Mouse (Mus musculus): ENCODE measurements at regions not wholly inside any gene's neighbourhood (a gene's known extent, or its start where the extent isn't known, plus 50 kb on each side); places are given as distances from the start of the nearest gene placed in this dataset.
"Not testable (repeated sequence)": the region's sequence is repeated elsewhere in the genome, so short reads cannot be mapped to it uniquely, and the experiment has no call there.

DNA sequence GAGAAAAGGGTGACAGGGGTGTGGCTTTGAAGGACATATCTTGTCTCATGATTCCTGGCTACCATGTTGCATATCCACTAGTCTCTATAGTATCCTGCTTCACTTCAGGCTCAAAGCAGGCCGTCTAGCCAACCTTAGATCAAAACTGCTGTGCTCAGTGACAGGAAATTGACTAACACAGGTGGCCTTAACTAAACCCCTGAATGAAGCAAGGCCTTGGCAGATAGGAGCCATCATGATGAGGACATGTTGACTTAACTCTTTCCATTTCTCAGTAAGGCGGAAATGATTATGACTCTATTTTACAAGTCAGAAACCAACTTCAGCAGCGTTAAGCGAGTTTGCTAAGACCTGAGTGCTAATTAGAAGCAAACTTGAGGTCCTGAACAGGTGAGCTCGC, 143.2 kb upstream of the Hes1 start:
- DNase-seq: no peak

DNA sequence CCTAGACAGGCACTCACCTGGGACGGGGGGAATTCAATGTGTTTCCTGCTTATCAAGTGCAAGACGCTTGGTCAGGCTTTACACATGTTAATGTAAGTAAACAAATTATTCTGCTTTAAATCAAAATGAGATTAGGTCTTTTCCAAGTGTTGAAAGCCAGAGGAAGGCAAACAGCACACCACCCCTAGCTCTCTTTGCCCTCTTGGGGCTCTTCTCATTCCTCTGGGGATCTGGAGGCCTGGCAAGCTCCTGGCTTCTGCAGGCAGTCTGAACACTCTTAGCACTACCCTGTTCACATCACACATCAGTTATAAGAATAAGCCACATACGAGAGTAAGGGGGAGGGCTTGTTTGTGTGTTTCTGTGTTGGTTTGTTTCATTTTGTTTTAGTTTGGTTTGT, 142.8 kb upstream of the Hes1 start:
- peak; percentile 48 for DNase-seq

DNA sequence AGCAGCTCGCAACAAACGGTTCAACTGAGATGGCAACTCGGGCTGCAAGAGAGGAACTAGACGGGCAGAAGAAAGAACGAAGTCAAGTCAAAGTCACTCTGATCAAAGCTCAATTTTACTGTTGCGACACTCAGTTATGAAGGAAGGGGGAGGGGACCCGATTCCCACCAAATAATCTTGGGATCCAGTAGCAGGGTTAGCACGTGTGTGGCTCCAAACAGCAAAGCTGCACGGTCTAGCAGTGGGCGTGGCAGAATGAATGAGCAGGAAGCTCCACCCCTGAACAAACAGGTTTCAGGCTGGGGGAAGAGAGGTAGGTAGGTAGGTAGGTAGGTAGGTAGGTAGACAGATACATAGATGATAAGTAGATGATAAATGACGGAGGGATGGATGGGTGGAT, 136.9 kb upstream of the Hes1 start:
- DNase-seq: not testable (repeated sequence)

DNA sequence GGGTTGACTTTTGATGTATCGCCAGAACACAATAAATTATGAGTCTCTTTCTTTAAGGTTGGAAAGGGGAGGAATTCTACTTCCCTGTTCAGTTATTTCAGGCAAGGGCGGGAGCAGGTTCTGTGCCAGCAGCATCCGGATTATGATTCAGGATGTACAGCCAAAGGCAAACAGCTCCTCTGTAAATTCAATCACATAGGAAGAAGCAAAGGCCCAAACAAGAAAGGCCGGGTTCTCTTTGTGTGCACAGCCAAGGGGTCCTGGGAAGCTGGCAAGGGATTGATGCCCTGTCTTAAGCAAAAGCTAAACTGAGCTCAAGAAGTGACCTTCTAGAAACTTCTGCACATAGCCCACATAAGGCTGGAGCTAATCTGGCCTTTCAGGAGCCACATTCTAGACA, 135.9 kb upstream of the Hes1 start:
- DNase-seq: no peak

DNA sequence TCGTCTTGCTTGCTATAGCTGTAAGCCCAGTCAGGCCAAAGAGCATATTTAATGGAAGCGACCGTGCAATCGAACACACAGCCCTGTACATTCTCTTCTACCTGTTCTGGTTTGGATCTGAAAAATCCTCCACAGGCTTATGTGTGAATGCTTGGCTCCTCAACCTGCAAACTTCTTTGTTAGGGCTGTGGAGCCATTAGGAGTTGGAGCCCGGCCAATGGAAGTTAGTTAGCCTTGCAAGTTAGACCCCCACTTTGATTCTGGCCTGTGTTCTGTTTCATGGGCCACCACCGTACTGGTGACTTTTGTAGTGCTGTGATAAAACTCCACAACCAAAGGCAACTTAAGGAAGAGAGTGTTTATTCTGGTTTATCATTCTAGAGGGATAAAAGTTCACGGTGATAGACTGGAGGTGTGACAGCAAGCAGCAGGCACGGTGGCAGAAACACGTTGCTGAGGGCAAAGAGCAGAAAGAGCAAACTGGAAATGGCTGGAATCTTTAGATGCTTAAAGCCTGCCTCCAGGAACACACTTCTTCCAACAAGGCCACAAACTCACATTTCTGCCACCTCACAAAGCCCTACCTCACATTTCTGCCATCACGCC, 132.3 kb upstream of the Hes1 start:
- no peak for DNase-seq

DNA sequence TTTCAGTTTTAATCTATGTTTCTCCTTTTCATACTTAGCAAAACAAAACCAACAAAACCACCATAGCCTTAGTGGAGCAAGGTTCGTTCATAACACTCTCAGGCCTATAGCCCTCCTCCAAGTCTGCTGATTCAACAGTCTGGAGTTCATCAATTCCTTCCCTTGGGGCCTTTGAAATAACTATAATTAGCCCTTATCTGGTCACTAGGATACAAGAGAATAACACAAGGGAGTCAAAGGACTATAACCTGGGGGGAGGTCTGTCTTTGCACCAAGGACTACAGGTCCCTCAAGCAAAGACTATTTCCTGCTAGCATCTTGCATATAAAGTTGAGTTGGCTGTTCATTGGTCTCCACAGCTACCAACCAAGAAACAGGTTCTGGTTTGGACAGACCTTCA, 129.5 kb upstream of the Hes1 start:
- DNase-seq: no peak

DNA sequence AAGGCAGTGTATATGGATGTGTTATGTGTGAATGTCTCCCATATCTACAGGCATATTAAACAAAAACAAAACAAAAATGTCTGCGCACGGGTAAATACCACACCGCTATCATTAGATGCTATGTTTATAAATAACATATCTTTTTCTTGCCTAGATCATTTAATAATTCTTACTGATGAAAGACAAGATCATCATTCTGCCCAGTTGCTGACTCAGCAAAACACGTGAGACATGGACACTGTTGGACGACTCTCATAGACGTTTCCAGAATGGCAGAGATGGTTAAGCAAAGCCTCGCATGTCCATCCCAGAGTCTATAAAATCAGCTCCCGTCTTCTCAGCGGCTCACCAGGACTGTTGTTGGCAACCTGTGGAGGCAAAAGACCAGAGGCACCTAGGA, 125.5 kb upstream of the Hes1 start:
- DNase-seq: no peak

DNA sequence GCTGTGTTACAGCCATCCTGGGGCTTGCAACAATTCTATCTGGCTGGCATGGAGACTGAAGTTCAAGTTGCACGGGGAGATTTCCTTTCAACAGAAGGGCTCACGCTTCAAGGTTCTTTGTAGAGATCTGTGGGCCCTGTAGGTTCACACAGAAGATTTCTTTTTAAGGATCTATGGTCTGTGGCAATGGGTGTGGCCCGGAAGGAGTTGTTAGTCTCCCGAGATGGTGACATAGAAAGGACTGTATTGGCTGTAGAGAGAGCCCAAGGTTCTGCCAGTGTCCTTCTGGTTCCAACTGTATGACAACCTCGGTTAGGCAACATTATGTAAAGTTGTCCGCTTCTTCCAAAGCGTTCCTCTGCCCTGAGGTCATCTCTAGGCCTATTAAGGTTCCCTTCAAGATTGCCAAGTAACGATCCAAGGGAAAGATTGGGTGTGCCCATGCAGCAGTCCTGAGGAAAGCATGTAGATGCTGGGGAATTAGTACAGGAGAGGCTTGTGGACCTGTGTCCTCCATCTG, 124.8 kb upstream of the Hes1 start:
- DNase-seq: no peak

DNA sequence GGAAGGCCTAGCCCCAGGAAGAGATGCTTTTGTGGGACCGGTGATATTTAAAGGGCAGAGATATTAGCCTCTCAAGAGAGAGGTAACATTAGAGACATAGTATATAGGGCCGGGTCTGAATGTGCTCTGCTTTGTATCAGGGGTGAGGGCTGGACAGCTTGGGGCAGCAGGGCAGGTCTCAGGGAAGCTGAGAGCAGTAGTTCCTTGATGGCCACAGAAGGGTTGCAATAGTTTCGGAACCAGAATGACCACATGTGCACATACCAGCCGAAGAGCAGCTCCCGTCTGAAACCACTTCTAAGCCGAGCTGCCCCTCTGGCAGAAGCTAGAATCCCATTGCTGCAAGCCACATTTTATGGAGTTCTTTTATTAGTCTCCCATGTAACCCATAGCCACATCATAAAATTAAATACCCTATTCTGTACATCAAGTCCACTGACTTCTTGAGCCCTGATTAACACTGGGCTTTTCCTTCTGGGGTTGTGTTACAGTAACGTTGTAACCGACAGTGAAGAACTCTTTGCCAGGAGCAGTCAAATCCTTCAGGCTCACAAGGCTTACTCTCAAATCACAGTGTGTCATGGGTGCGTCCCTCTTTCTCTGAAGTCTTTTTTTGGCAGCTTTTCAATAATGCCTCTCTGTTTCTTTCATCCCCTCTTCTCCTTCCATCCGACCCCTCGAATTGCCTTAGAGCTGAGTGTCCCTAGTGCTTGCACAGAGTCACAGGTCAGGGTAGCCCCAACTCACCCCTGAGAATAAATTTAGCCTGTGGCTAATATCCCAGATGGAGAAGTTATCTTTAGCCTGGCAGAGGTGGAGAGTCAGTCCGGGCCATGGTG, 124.1 kb upstream of the Hes1 start:
- DNase-seq: no peak

DNA sequence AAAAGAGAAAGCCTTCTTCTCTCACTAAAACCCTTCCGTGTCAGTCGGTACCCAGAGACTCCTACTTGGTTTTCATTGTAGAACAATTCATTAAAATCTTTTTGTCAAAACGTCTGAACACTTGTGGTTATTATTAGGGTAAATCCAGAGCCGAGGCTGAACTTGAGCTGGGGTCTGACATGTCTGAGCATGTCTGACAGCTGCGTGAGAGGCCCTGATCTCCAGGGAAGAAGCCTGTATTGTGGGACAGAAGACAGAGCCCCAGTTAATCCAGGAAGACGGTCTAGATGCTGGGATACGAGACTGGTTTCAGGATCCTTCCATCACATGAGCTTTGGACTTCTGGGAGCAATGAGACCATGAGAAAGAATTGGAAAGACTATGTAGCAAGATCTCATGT, 122.1 kb upstream of the Hes1 start:
- no peak for DNase-seq

DNA sequence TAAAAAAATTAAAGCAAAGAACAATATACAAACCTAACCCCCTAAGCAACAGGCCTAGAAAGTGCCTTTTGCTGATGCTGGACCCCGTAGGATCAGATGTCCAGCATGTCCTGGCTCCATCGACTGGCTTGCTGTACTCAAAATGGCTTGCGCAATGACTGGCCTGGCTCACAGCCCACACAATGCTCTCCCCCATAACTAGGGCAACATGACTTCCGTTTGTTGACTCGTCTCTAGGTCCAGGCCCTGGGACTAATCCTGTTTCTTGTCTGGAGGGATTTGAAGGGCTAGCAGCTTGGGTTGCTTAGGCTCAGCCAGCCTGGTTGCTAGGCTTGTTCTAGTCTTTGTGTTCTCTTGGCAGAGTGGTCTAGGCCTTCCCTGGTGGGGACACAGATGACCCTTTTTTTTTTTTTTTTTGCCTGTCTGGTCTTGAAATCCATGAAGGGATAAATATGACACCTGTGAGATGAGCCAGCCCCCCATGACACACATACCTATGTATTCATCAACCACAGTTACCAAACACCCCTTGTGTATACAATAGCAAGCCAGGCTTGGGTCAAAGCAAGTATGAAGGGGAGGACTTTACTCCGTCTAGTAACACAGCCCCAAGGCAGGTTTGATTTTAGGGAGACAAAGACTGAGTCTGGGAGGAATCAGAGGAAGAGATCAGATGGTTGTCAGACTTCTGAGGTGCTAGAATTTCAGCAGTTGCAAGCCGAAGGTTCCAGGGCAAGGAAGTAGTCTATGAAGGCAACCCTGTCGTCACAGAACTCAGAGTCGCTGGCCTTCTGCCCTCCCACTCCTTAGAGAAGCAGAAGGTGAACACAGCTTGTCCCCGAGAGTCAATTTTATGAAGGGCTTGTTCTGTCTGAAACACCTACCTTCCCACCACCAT, 120.0 kb upstream of the Hes1 start:
- DNase-seq: peak; percentile 88

DNA sequence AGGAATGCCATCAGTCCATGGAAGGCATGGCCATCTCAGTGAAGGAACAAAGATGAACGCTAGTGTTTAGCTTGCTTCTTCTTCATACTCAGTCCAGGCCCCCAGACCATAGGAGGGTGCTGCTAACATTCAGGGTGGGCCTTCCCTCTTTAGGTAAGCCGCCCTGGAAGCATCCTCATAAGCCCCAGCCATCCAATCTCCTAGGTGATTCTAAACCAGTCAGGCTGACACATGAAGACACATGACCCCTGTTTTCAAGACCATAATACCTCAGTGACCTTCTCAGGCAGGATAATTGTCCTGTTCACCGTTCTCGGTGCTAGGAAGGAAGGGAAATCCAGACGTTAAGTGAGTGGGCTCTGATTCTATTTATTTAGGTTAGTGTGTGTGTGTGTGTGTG, 119.2 kb upstream of the Hes1 start:
- DNase-seq: no peak

DNA sequence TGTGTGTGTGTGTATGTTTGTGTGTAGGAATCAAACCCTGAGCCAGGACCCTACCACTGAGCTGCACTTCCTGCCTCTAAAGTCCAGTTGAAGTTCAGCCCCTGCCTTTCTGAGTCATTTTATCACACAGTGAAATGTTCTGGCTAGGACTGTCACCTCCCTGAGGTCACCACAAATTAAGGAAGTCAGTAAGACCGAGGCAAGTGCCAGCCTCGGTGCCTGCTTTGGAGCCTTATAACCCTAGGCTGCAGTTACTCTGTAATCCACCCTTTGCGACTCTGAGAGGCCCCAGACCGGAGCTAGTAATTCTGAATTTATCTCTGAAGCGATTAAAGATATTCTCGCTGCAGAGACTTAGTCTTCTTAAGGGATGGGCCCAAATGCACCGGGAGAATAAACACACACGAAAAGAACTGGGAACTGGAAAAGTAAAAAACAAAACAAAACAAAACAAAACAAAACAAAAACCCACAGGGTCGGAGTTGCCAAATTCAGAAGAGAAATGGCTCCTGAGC, 118.8 kb upstream of the Hes1 start:
- DNase-seq: peak; percentile 46

DNA sequence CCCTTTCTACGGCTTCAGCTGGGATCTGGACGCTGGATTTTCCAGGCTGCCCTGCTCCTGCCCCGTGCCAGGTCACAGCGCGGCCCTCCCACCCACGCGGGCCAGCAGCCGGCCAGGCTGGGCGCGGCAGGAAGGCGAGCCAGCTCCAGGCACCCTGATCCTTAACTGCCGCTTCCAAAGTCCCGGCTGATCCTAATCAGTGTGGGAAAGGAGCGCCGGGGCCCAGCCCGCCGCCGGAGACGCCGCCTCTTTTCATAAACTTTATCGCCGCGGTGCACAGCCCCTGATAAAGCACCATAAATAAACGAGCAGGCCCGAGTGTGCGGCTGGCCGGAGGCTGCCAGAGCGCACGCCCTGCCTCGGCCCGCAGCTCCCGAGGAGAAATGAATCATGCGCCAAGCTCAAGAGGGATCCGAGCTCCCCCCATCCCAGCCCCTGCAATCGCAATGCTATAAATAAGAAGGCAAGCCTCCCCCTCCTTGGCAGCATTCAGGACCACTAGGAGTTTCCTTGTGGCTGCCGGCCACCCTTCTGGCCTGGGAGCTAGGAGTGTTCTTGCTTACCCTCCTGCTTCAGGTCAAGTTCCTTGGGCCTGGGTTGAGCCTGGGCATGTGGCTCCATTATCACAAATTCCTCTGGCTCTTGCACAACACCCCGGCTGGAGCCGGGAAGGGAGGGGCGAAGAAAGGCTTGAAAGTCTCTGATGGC, 118.1 kb upstream of the Hes1 start:
- DNase-seq: peak; percentile 87

DNA sequence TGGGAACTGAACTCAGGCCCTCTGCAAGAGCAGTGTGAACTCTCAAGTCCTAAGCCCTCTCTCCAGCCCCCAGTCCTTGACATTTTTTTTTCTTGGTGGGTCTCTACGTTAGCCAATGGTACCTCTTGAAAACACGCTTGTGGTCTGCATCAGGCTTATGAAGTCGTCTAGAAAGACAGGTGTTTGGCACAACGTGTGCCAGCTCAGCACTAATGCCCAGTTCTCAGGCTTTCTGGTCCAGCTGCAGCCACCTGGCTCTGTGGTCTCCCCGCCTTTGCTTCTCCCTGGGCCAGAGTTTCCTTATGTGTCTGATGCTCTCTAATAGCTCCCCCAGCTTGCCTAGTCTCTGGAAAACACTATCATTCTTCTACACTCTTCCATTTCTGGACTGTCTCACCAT, 117.2 kb upstream of the Hes1 start:
- DNase-seq: no peak

DNA sequence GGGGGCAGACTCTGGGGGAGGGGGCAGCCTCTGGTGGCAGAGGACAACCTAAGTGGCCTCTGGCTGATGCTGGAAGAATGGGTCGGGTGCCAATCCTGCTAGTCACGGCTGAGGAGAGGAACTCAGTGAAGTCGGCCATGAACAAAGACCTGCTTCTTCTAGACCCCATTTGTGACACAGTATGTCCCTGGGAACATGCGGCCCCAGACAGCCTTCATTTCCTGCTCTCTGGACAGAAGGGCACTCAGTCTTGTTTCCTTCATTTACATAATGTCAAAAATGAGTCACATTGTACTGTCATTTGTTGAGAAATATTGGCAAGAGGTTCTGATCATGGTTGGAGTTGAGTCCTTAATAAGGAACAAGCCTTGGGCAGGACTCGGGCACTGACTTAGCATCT, 116.5 kb upstream of the Hes1 start:
- DNase-seq: peak; percentile 39

DNA sequence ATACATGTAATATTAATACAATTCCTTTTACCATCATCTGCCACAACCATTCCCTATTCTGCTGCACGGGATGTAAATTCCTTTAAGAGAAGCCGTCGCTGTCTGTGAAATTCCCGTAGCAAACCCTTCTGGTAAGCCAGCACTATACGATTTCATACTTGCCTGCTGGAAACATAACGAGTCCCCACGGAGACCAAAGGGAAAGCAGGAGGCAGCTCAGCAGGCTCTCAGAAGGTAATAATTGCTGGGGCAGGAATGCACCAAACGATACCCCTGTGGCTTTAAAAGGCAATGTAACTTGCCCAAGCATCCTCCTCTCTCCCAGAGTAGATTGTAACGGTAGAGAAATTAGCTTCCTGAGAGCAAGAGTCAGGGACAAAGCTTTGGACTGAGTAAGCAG, 114.0 kb upstream of the Hes1 start:
- DNase-seq: no peak

DNA sequence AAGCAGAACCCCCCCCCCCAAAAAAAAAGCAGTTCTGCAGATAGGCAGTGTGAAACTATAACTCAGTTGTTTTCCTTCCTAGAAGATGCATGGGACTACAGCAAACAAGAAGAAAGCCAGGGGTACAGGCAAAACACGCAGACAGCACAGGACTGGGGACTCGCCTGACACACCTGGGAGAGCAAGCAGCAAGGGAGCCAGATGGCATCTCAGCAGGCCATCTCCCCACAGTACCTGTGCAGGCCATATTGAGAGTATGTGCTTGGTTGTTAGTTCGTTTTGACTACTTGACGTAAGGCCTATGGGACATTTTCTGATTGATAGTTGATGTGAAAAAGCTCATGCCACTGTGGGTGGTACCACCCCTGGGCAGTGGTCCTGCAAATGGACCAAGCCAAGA, 113.4 kb upstream of the Hes1 start:
- no peak for DNase-seq

DNA sequence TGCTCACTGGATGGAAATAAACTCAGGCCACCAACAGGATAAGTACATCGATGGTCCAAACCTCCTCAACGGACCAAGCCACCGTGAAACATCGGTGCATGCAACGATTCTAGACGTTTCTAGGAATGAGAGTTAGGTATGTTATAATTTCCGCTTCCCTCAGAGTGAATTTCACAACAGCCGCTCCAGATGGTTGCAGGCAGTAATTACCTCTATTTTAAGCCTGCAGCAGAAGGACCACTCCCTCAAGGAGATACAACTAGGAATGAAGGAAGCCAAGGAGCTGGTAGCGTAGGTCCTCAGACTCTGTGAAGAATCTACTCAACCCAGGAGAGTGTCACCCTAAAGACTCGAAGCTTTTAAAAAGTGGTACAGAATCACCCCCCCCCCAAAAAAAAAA, 109.5 kb upstream of the Hes1 start:
- no peak for DNase-seq

DNA sequence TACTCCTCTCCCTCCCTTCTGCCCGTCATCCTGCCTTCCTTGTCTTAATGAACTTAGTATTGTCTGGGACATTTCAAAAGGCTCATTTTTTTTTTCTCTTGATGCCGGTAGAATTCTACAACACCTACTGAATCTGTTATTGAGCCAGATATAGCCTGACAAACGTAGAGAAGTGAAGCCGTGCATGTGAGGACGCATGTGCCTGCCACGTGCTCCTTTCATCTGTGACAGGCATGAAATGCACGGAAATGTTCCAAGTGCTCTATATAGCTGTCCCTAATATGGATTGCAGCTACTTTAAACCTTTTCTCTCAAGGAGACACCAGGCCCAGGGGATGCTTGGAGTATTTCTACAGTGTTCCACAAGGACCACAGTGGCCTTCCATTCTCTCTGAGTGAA, 107.3 kb upstream of the Hes1 start:
- no peak for DNase-seq

DNA sequence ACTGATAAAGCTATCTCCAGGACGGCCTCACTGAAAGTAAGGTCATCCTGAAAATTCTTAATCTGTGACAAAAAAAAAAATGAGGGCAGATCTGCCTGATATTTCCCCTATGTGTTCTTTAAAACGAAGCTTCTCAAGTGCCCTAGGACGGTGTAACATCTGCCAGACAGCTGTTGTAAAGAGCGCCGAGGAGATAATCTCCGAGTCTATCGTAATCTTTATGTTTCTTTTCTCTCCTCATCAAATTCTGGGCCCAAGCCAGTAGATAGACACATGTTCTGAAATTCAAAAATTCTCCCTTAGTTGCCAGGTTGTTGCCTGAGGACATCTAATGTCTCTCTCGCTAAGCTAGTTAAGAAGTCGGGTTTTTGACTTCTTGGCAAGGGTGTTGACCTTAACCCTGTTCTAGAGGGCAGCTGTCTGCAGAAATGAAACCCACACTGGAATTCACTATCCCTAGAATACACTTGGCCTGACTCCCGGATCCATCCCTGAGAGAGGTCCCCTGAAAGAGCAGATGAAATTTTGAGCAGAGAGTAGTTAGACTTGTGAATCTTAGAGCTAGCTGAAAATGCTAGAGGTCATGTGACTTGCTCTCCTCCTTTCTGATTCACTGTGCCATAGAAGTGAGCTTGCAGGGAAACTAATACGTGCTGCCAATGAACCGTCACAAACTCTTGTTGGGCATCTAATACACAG, 104.1 kb upstream of the Hes1 start:
- peak; percentile 27 for DNase-seq

Measured in adrenal gland, postnatal 10 days (tissue).